Mouse (Mus musculus): Measurements from ENCODE around the gene Slc23a4.

GRCm38 (mm10) chr6:34904361-34904760 is 83.8 kb downstream of the Slc23a4 start:
- TF ChIP-seq CTCF (IDR thresholded peaks at IDR 0.05; ENCODE audit: control insufficient read depth, insufficient read depth, low read length), result no peak
- TF ChIP-seq POLR2A (IDR thresholded peaks at IDR 0.05; ENCODE audit: borderline replicate concordance, control insufficient read depth, low read depth, low read length), result no peak
